Mouse (Mus musculus) hindbrain, embryonic 13.5 days (tissue): ENCODE results near the gene Nt5c. TPM values are rescaled to one million over a fixed set of nuclear protein-coding genes. Genes with fewer than 3 reads are reported as not detected.

ENCODE experiments used
- ATAC-seq: fragments of 200-750 bp; cut with Nextera tagmentation; 2 replicates; pipeline ENCODE4 v1.8.0; 2017; ENCODE audit warnings: moderate TSS enrichment; ENCODE audit not compliant: low FRiP score
- H3K27ac ChIP-seq: fragments of 300-500 bp; sonication (generic); 2 replicates; pipeline ENCODE4 v1.5.1; 2015; ENCODE audit warnings: inconsistent platforms, mild to moderate bottlenecking, moderate library complexity
- H3K27me3 ChIP-seq: fragments of 300-500 bp; sonication (generic); 2 replicates; pipeline ENCODE4 v1.6.1; 2015; ENCODE audit warnings: mild to moderate bottlenecking, inconsistent platforms
- H3K36me3 ChIP-seq: fragments of 300-500 bp; sonication (generic); 2 replicates; pipeline ENCODE4 v1.6.1; 2015; ENCODE audit warnings: mild to moderate bottlenecking, inconsistent platforms
- H3K4me1 ChIP-seq: fragments of 300-500 bp; sonication (generic); replicated peaks from 2 replicates; pipeline ENCODE4 v1.6.1; 2015; ENCODE audit warnings: inconsistent platforms
- H3K4me2 ChIP-seq: fragments of 300-500 bp; sonication (generic); 2 replicates; pipeline ENCODE4 v1.6.1; 2015; ENCODE audit warnings: inconsistent platforms, mild to moderate bottlenecking, moderate library complexity
- H3K4me3 ChIP-seq: fragments of 300-500 bp; sonication (generic); 2 replicates; pipeline ENCODE4 v1.5.1; 2015; ENCODE audit warnings: mild to moderate bottlenecking, inconsistent platforms
- H3K9ac ChIP-seq: fragments of 300-500 bp; sonication (generic); 2 replicates; pipeline ENCODE4 v1.6.1; 2015; ENCODE audit warnings: mild to moderate bottlenecking, inconsistent platforms
- H3K9me3 ChIP-seq: fragments of 300-500 bp; sonication (generic); 2 replicates; pipeline ENCODE4 v1.6.1; 2016; ENCODE audit warnings: inconsistent platforms
- WGBS: fragments of 180-500 bp; shearing (Covaris S2); methylation state at CpG from one replicate; pipeline ENCODE4 v1.1.7; 2015; 5-methylcytosine and 5-hydroxymethylcytosine counted together
- polyA plus RNA-seq: library from polyadenylated mRNA; unstranded; fragments of >200 nt; fragmentation: Nextera tagmentation; extraction: Ambion mirVana; gene quantifications from 2 replicates; pipeline ENCODE4 v1.2.1, GENCODE M21; 2015

Nt5c gene
- polyA plus RNA-seq, 1 experiment from 2014 or later, result 104 TPM

DNA sequence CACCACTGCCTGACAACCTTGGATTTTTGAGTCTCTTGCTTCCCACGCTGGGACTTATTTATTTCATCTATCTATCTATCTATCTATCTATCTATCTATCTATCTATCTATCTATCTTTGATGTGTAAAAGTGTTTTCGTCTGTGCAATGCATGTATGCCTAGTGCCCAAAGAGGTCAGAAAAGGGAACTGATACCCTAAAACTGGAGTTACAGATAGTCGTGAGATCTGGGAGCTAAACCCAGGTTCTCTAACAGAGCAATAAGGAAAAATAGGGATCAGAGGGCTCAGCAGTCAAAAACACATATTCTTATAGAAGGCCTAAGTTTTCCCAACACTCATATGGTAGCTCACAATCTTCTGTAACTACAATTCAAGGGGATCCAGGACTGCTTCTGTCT lies 27.9 kb upstream of the Nt5c start:
- H3K9me3 ChIP-seq, result no peaks in the 10 kb centered on the region
- no peak overlapping the region for H3K9ac ChIP-seq
- peaks cover 5% of the 10 kb centered on the region; the same call in 1 of the 2 replicates for H3K4me1 ChIP-seq
- WGBS, result 90% methylated on average over 3 of the region's 3 CpGs
- peaks cover 21% of the 10 kb centered on the region for H3K36me3 ChIP-seq
- no peak overlapping the region for H3K4me3 ChIP-seq
- H3K27me3 ChIP-seq, result no peaks in the 10 kb centered on the region
- no peak overlapping the region for H3K27ac ChIP-seq
- ATAC-seq, result no peak
- H3K4me2 ChIP-seq, result no peak overlapping the region

DNA sequence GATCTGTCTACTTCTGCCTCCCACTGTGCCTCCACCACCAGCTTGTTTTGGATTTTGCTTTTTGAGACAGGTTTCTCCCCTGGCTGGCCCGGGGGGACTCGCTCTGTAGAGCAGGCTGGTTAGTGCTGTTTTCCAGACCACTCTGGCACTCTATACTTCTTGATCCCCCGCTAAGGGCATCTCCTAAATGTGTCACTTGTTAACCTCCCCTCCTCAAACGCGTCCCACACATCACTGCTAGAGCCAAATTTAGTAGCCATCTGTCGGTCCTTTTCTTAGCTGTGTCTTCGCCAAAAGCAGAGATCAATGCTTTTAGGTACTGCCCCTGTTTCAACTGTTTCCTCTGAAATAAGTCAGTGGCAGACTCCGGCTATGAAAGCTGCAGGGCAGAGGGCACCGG lies 27.0 kb upstream of the Nt5c start:
- Histone ChIP-seq H3K27me3 (no peaks in the 10 kb centered on the region), H3K4me3 (no peak overlapping the region), H3K9ac (no peak overlapping the region; the same call in 1 of the 2 replicates), H3K4me2 (no peak overlapping the region), H3K4me1 (peaks cover 5% of the 10 kb centered on the region; the same call in 1 of the 2 replicates), H3K36me3 (peaks cover 14% of the 10 kb centered on the region), H3K27ac (no peak overlapping the region), H3K9me3 (no peaks in the 10 kb centered on the region)
- 82% methylated on average over 9 of the region's 9 CpGs for WGBS
- no peak for ATAC-seq

DNA sequence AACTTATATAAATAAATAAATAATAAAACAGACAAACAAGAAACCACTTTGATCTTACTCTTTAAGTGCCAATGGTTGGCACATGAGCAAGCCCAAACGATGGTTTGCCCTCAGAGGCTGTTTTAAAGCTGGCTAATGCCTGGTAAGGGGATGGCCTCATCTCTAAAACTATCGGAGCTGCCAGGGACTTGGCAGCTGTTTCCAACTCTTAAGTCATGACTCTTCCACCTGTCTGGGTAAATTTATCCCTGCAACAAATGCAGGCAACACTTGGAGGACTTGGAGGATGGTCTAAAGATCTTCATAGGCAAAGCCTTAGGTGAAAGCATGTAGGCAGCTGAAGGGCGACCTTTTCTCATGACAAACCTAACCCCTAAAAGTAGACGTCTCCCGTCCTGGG lies 25.3 kb upstream of the Nt5c start:
- H3K9me3 ChIP-seq, result no peaks in the 10 kb centered on the region
- peaks cover 13% of the 10 kb centered on the region for H3K4me1 ChIP-seq
- 84% methylated on average over 5 of the region's 5 CpGs for WGBS
- H3K4me2 ChIP-seq, result no peak overlapping the region
- H3K27me3 ChIP-seq, result no peaks in the 10 kb centered on the region
- no peak overlapping the region for H3K4me3 ChIP-seq
- no peak for ATAC-seq
- no peak overlapping the region for H3K27ac ChIP-seq
- peaks cover 4% of the 10 kb centered on the region for H3K36me3 ChIP-seq
- H3K9ac ChIP-seq, result no peak overlapping the region

DNA sequence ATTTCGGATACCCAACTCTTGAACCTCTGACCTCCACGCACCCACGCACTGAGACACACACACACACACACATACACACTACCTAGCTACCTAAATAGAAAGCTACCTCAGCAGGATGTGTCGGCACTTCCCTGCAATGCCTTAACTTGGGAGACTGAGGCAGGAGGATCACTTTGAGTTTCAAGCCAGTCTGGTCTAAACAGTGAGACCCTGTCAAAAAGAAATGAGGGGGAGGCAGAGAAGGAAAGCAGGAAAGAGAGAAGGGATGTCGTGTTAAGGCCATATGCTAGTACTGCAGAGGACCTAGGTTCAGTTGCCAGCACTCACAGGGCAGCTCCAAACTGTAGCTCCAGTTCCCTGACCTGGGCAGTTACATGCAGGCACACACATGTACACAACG lies 23.4 kb upstream of the Nt5c start:
- H3K36me3 ChIP-seq, result no peaks in the 10 kb centered on the region
- H3K4me2 ChIP-seq, result no peak overlapping the region
- no peak overlapping the region for H3K9ac ChIP-seq
- peaks cover 32% of the 10 kb centered on the region for H3K4me1 ChIP-seq
- no peak overlapping the region for H3K4me3 ChIP-seq
- no peaks in the 10 kb centered on the region for H3K9me3 ChIP-seq
- no peak for ATAC-seq
- H3K27me3 ChIP-seq, result no peaks in the 10 kb centered on the region
- 77% methylated on average over 6 of the region's 6 CpGs for WGBS
- no peak overlapping the region for H3K27ac ChIP-seq

DNA sequence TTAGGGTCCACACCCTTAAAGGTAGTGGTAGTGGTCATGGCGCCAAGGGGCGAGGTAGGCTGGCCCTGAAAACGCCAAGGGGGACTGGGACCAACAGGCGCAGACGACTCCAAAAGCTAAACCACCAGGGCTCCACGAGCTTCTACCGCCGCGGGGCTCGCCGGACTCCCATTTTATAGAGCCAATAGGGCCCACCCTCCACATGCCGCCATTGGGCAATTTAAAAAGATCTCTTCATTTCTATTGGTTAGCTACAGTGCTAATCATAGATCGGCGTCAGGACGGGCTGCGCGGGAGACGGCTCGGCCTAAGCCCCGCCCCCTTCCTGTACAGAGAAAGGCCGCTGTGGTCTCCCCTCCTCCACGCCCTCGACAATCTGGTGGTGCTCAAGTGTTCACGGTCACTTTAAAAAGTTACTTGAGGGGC lies 22.6 kb upstream of the Nt5c start, which contains the start of gene Jpt1:
Gene Jpt1, minus strand, starts transcription at position 150 of the 426 bp plus-strand sequence.
- H3K36me3 ChIP-seq, result no peaks in the 10 kb centered on the region
- H3K4me3 ChIP-seq, result peak within 1 kb of the TSS; percentile 98
- H3K27ac ChIP-seq, result peak within 1 kb of the TSS; percentile 92
- H3K9me3 ChIP-seq, result no peaks in the 10 kb centered on the region
- no peaks in the 10 kb centered on the region for H3K27me3 ChIP-seq
- peak; percentile 96 for ATAC-seq
- peak within 1 kb of the TSS; percentile 80 for H3K4me2 ChIP-seq
- H3K4me1 ChIP-seq, result peaks cover 37% of the 10 kb centered on the region
- H3K9ac ChIP-seq, result peak within 1 kb of the TSS; percentile 100
- under 1% methylated on average over 24 of the region's 24 CpGs for WGBS

DNA sequence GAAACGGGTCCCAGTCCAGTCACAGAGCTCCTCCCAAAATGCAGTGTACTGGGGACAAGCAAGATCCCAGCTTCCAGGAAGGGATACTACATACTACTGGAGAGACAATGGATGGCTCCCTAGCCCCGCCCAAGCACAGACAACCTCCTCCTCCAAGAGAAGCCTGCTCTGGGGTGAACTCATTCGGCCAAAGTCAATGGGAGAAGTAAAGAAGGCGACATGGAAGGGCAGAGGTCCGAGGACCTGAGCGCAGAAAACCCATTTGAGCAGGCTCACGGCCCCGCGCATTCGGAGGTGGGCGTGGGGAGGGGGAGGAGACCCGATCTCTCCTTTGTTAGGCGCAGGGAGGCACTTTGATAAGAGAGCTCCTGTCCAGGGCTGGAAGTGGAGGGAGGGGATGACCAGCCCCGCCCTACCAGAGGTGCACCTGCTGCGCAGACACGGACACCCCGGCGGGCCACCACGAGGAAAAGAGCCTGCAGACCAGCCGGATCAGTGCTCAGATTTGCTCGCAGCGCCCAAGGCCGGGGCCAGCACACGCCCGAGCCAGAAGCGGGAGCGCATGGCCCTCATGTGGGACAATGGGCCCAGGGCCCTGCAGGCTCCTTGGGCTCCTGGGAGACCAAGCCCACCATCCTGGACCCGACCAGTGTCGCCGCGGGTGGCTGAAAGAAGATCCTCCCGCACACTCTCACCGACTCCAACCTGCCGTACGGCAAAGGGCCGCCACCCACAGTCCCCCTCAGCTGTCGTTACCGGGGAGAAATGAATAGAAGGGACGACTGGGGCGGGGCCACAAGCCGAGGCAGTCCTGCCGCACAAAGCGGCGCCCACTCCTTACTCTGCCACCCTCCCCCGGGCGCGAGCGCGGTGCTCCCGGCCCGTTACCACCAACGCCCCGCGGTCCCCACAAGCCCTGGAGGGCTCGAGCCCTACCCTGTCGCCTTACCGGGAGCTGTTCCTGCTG lies 21.9 kb upstream of the Nt5c start:
- peak overlapping the region; percentile 92 for H3K27ac ChIP-seq
- H3K9me3 ChIP-seq, result no peaks in the 10 kb centered on the region
- H3K9ac ChIP-seq, result peak overlapping the region; percentile 100
- H3K36me3 ChIP-seq, result no peaks in the 10 kb centered on the region
- peaks cover 42% of the 10 kb centered on the region for H3K4me1 ChIP-seq
- peak overlapping the region; percentile 98 for H3K4me3 ChIP-seq
- no peaks in the 10 kb centered on the region for H3K27me3 ChIP-seq
- peak; percentile 67 for ATAC-seq
- H3K4me2 ChIP-seq, result peak overlapping the region; percentile 80
- under 1% methylated on average over 57 of the region's 57 CpGs for WGBS

DNA sequence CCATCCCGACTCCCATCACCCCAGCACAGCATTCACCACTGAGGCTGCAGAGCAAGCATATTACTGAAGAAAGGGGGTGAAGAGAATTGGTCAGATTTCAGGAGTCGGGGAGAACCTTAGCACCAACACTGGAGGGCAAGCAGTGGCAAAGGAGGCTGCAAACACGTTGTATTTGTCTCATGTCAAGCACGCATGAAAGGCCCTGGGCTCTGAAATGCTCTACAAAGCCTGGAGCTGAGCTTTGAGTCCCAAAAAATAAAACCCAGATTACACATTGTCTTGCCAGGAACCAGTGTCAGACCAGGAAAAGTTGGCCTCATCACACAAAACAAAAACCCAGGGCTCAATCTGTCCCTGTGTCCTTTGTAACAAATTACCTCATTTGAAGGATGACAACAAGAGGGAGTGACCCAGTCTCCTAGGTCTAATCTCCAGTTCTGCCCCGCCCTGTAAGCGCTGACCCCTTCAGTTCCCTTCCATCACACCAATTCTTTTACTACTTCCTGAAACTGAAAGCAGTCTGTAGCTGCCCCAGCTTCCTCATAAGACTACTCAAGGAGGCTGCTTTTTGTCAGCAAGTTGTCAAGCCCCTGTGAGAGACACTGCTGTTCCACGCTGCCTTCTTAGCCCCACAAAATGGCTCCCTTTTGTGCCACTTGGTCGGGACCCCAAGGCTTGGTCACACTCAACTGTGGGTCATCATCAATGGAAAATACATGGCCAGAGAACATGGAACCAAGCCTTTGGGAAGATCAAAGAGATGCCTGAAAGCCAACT lies 20.9 kb upstream of the Nt5c start:
- ATAC-seq, result no peak
- peak overlapping the region; percentile 92 for H3K27ac ChIP-seq
- no peaks in the 10 kb centered on the region for H3K27me3 ChIP-seq
- H3K4me2 ChIP-seq, result peak overlapping the region; percentile 80
- no peaks in the 10 kb centered on the region for H3K9me3 ChIP-seq
- H3K36me3 ChIP-seq, result no peaks in the 10 kb centered on the region
- H3K9ac ChIP-seq, result peak overlapping the region; percentile 100
- peaks cover 52% of the 10 kb centered on the region for H3K4me1 ChIP-seq
- 17% methylated on average over 8 of the region's 8 CpGs for WGBS
- peak overlapping the region; percentile 98 for H3K4me3 ChIP-seq

DNA sequence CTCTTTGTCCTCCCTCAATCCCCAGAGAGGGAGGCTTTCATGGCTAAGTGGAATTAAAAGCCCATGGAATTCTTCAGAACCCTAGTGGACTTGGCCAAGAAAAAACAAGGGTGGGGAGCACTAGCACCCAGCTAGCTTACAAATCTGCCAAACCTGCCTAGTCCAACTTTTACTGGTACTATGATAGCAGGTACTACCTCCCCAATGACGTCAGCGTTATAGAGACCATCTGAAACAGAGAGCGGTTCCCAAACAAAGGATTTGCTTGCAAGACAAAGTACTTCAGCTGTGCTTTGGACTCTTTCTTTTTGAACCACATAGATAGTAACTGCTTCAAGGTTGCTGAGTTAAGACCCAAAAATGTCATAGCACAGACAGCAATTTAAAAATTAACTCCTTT lies 20.3 kb upstream of the Nt5c start:
- Histone ChIP-seq H3K4me3 (peak overlapping the region; percentile 98), H3K27ac (peak overlapping the region; percentile 92), H3K9me3 (no peaks in the 10 kb centered on the region), H3K4me1 (peaks cover 58% of the 10 kb centered on the region), H3K27me3 (no peaks in the 10 kb centered on the region), H3K36me3 (no peaks in the 10 kb centered on the region), H3K4me2 (peak overlapping the region; percentile 80), H3K9ac (peak overlapping the region; percentile 100)
- 38% methylated on average over 3 of the region's 3 CpGs for WGBS
- no peak for ATAC-seq

DNA sequence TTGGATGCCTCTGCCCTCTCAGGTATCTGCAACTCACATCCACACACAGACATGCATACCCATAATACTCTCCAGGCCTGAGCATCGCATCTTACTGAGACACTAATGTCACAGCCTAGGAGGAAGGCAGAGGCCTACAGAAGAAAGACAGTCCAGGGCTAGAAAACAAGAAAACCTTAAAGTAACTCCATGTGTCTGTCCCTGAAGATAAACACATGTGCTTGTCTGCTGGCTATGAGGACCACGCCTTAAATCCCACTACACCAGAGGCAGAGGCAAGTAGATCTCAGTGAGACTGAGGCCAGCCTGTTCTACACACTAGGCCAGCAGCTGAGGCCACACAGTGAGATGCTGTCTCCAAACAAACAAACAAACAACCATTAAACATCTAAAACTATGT lies 19.5 kb upstream of the Nt5c start:
- ATAC-seq, result no peak
- H3K4me2 ChIP-seq, result peak overlapping the region; percentile 80
- no peaks in the 10 kb centered on the region for H3K36me3 ChIP-seq
- H3K27ac ChIP-seq, result 0 out of 2 replicates have a peak overlapping the region, but pooled peaks have one; percentile 92
- H3K27me3 ChIP-seq, result no peaks in the 10 kb centered on the region
- H3K9ac ChIP-seq, result peak overlapping the region; percentile 100
- WGBS, result 47% methylated on average over 2 of the region's 2 CpGs
- H3K9me3 ChIP-seq, result no peaks in the 10 kb centered on the region
- peak overlapping the region; percentile 98 for H3K4me3 ChIP-seq
- H3K4me1 ChIP-seq, result peaks cover 66% of the 10 kb centered on the region

DNA sequence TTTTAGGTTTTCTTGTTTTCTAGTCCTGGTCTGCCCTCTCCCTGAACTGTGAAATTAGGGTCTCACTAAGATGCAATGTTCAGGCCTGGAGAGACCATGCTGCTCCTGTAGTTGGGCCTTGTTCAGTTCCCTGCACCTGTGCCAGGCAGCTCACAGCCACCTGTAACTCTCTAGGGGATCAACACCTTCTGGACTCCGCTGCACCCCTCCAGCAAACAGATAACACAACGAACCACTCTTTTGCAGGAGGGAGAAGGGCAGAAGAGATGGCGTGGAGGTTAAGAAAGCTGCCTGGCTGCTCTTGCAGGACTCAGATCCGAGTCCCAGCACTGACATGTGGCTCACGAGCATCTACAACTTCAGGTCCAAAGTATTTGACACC lies 18.8 kb upstream of the Nt5c start:
- H3K4me1 ChIP-seq, result peaks cover 70% of the 10 kb centered on the region
- peak overlapping the region; percentile 100 for H3K9ac ChIP-seq
- no peak for ATAC-seq
- no peaks in the 10 kb centered on the region for H3K9me3 ChIP-seq
- H3K27me3 ChIP-seq, result no peaks in the 10 kb centered on the region
- peak overlapping the region; percentile 98 for H3K4me3 ChIP-seq
- peak overlapping the region; percentile 80 for H3K4me2 ChIP-seq
- no peaks in the 10 kb centered on the region for H3K36me3 ChIP-seq
- no peak overlapping the region for H3K27ac ChIP-seq
- 47% methylated on average over 5 of the region's 5 CpGs for WGBS

DNA sequence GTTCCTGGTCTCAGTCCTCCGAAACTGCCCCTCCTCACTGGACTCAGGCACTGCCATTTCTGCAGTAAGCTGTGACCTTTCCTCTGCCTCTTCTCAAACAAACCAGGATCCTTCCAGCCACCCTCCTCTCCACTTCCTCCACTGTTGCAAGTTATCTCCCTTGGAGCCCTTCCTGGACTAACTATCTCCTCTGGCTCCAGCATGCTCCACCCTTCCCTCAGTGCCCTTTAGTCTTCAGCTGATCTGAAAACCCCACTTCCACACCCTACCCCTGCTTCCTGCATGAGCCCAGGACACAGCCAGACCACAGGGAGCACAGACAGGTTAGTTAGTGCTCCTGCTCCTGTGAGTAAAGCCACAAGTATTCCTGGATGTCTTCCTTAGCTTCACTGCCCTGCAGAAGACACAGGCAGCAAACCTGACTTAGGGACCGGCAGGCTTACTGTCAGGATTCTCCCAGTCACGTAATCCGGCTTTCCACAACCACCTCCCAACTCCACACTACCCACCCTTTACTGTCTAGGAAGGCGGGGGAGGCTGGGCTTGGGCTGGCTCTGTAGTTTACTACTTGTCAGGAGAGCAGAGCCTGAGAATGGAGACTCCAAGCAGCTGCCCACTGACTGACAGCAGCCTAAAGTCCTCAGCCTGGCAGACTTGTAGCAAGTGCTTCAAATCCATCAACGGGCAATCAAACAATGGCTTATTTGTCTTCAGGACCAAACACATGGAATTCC lies 18.3 kb upstream of the Nt5c start:
- Histone ChIP-seq H3K9ac (peak overlapping the region; percentile 100), H3K4me3 (peak overlapping the region; percentile 98), H3K27me3 (no peaks in the 10 kb centered on the region), H3K9me3 (no peaks in the 10 kb centered on the region), H3K27ac (no peak overlapping the region), H3K4me2 (peak overlapping the region; percentile 80), H3K36me3 (peaks cover 2% of the 10 kb centered on the region), H3K4me1 (peaks cover 72% of the 10 kb centered on the region)
- 39% methylated on average over 6 of the region's 6 CpGs for WGBS
- ATAC-seq, result no peak

DNA sequence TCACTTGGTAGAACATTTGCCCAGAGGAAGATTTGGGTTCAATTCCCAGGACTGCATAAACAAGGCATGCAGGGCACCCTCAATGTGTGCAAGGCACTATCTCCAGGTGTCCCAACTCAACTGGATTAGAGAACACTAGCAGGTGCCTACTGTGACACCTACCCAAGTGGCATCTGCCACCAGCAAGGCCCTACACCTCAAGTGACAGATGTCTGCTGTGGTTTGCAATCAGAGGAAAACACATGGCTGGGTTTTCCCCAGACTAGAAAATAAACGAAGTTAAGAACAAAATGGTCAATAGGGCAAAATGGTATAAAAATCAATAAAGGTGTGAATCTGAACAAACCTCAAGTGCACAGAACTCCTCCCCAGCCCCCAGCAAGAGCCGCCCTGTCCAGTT lies 16.4 kb upstream of the Nt5c start:
- Histone ChIP-seq H3K4me1 (peaks cover 81% of the 10 kb centered on the region), H3K9ac (no peak overlapping the region; the same call in 1 of the 2 replicates), H3K4me2 (no peak overlapping the region)

More for the DNA sequence above, 16.4 kb upstream of the Nt5c start:
- no peak for ATAC-seq
- 90% methylated on average over 2 of the region's 2 CpGs for WGBS
- Histone ChIP-seq H3K27ac (no peak overlapping the region), H3K4me3 (no peak overlapping the region), H3K9me3 (no peaks in the 10 kb centered on the region), H3K27me3 (no peaks in the 10 kb centered on the region), H3K36me3 (peaks cover 11% of the 10 kb centered on the region)
